24 mouse cellular contexts compared by ENCODE assay signal in genomic region chr14:122052896-122053635, GRCm38 (mm10). TPM values are rescaled to one million over a fixed set of nuclear protein-coding genes. Genes with fewer than 3 reads are reported as not detected.
DNase-seq lines count a peak whose midpoint lies in the region; ATAC-seq and TF ChIP-seq lines count a peak whose summit lies in the region.
"Had no signal": no experiment of that assay in that cellular context is flagged by ENCODE, and none has a peak within 500 bp of the region (broad histone marks: within the 10 kb centered on the region; RNA-seq: fewer than 3 reads in every experiment).

No protein-coding gene starts in this region.

- dilution Hi-C loops in CH12.LX (cut with MboI; ENCODE audit: extremely low pct_ligation_motif_present, extremely low pct_unique_long_range_greater_than_20kb, low sequenced_read_pairs): no loop called here

- no peak overlapping the region for H3K9ac ChIP-seq in liver, postnatal 0 days (replicated peaks)
- no peak overlapping the region for H3K9ac ChIP-seq in liver, embryonic 12.5 days
- H3K9ac ChIP-seq in CH12.LX (ENCODE audit: insufficient read depth, low read depth): peak overlapping the region; percentile 37; the same call in 1 of the 2 replicates
- H3K9ac ChIP-seq in forebrain, embryonic 15.5 days (replicated peaks): no peak overlapping the region
- H3K9ac ChIP-seq: hindbrain, embryonic 15.5 days; limb, embryonic 12.5 days; liver, embryonic 15.5 days; midbrain, embryonic 12.5 days; stomach, embryonic 15.5 days had no signal

- H3K79me2 ChIP-seq in CH12.LX (replicated peaks; ENCODE audit: control insufficient read depth, extremely low read depth, insufficient read depth, poor library complexity, severe bottlenecking): no peaks in the 10 kb centered on the region

- H3K4me2 ChIP-seq in liver, postnatal 0 days (ENCODE audit: low read depth, low read length): no peak overlapping the region
- H3K4me2 ChIP-seq in liver, embryonic 12.5 days: no peak overlapping the region
- peak overlapping the region; percentile 60 for H3K4me2 ChIP-seq in CH12.LX (ENCODE audit: insufficient read depth, low read depth, poor library complexity, severe bottlenecking)
- H3K4me2 ChIP-seq in forebrain, embryonic 15.5 days (replicated peaks): no peak overlapping the region
- H3K4me2 ChIP-seq: hindbrain, embryonic 15.5 days; limb, embryonic 12.5 days; liver, embryonic 15.5 days; midbrain, embryonic 12.5 days; stomach, embryonic 15.5 days had no signal

- peak; percentile 50 for ATAC-seq in liver, postnatal 0 days
- ATAC-seq in liver, embryonic 12.5 days: no peak
- peak; percentile 34 for ATAC-seq in megakaryocyte, adult 5-6 weeks (ENCODE audit: poor library complexity, severe bottlenecking)
- ATAC-seq in erythroblast, adult 5-6 weeks (replicated peaks; ENCODE audit: low FRiP score, poor library complexity, severe bottlenecking): no peak
- no peak for ATAC-seq in forebrain, embryonic 15.5 days (replicated peaks)

- WGBS in liver, postnatal 0 days (ENCODE audit: insufficient replicate concordance): 64% methylated on average over 9 of the region's 9 CpGs
- WGBS in liver, embryonic 12.5 days (ENCODE audit: insufficient replicate concordance): 62% methylated on average over 9 of the region's 9 CpGs
- WGBS in forebrain, embryonic 15.5 days: 89% methylated on average over 9 of the region's 9 CpGs

- peak; percentile 41 for TF ChIP-seq RAD21 in CH12.LX (IDR thresholded peaks at IDR 0.05; ENCODE audit: low read depth, low read length)

- no peak for DNase-seq in liver, postnatal 0 days
- DNase-seq in CH12.LX (ENCODE audit: extremely low read depth): peak; percentile 71
- DNase-seq in thymus, postnatal 14 days: peak; percentile 50
- no peak for DNase-seq in adrenal gland, adult 18-20 months (ENCODE audit: low spot score in 2 of 2)
- DNase-seq: adrenal gland, postnatal 14 days; cerebellum, postnatal 10 days; gastrocnemius, postnatal 25 days; heart, postnatal 14 days; kidney, adult 8-10 months; right cerebral cortex, postnatal 25 days had no signal

- no peak for TF ChIP-seq EP300 in liver, postnatal 0 days (IDR thresholded peaks at IDR 0.05; ENCODE audit: low read depth)
- TF ChIP-seq EP300 in CH12.LX (IDR thresholded peaks at IDR 0.05; ENCODE audit: low read length): peak; percentile 48

- H3K27ac ChIP-seq in liver, postnatal 0 days (ENCODE audit: low read depth): peak overlapping the region; percentile 44
- H3K27ac ChIP-seq in liver, embryonic 12.5 days: no peak overlapping the region
- peak overlapping the region; percentile 97 for H3K27ac ChIP-seq in CH12.LX (ENCODE audit: insufficient read depth, low read depth)
- no peak overlapping the region for H3K27ac ChIP-seq in forebrain, embryonic 15.5 days (replicated peaks)
- H3K27ac ChIP-seq: heart, embryonic 10.5 days; hindbrain, embryonic 15.5 days; left cerebral cortex, adult 2 months; limb, embryonic 12.5 days; liver, embryonic 15.5 days; midbrain, embryonic 12.5 days; stomach, embryonic 15.5 days had no signal

- H3K9me3 ChIP-seq in liver, postnatal 0 days (ENCODE audit: low read length): no peaks in the 10 kb centered on the region
- H3K9me3 ChIP-seq in liver, embryonic 12.5 days (replicated peaks): no peaks in the 10 kb centered on the region
- H3K9me3 ChIP-seq in CH12.LX (replicated peaks; ENCODE audit: low read length): no peaks in the 10 kb centered on the region
- H3K9me3 ChIP-seq in forebrain, embryonic 15.5 days: no peaks in the 10 kb centered on the region
- H3K9me3 ChIP-seq: G1E; heart, embryonic 10.5 days; hindbrain, embryonic 15.5 days; limb, embryonic 12.5 days; liver, embryonic 15.5 days; midbrain, embryonic 12.5 days; stomach, embryonic 15.5 days had no signal

- H3K36me3 ChIP-seq in liver, postnatal 0 days (replicated peaks; ENCODE audit: insufficient read depth, low read length): no peaks in the 10 kb centered on the region
- no peaks in the 10 kb centered on the region for H3K36me3 ChIP-seq in liver, embryonic 12.5 days
- H3K36me3 ChIP-seq in CH12.LX (replicated peaks in 1 of 2; ENCODE audit: control insufficient read depth in 1 of 2, insufficient read depth in 1 of 2, low read length in 1 of 2): no peaks in the 10 kb centered on the region
- no peaks in the 10 kb centered on the region for H3K36me3 ChIP-seq in forebrain, embryonic 15.5 days
- H3K36me3 ChIP-seq: heart, embryonic 10.5 days; hindbrain, embryonic 15.5 days; limb, embryonic 12.5 days; liver, embryonic 15.5 days; midbrain, embryonic 12.5 days; stomach, embryonic 15.5 days had no signal

- peak; percentile 35; the same call in 1 of the 2 replicates for TF ChIP-seq POLR2A in CH12.LX (IDR thresholded peaks at IDR 0.05; ENCODE audit: low read depth, low read length)

- no peak overlapping the region for H3K4me3 ChIP-seq in liver, postnatal 0 days (ENCODE audit: low read depth, low read length)
- no peak overlapping the region for H3K4me3 ChIP-seq in liver, embryonic 12.5 days
- H3K4me3 ChIP-seq in CH12.LX (replicated peaks in 1 of 3; ENCODE audit: low read depth in 2 of 3, low read length in 2 of 3, poor library complexity in 1 of 3): peak overlapping the region in 1 of 3 experiments; percentile 27
- no peak overlapping the region for H3K4me3 ChIP-seq in forebrain, embryonic 15.5 days
- H3K4me3 ChIP-seq: heart, embryonic 10.5 days; hindbrain, embryonic 15.5 days; left cerebral cortex, adult 2 months; limb, embryonic 12.5 days; liver, embryonic 15.5 days; midbrain, embryonic 12.5 days; stomach, embryonic 15.5 days had no signal

- TF ChIP-seq CTCF in liver, postnatal 0 days (IDR thresholded peaks at IDR 0.05; ENCODE audit: low read depth): no peak
- TF ChIP-seq CTCF in CH12.LX (conservative IDR thresholded peaks at IDR 0.05 in 1 of 2, IDR thresholded peaks at IDR 0.05 in 1 of 2; ENCODE audit: low read depth in 2 of 2, low read length in 2 of 2): no peak

- 0 out of 2 replicates have a peak, but pooled peaks cover 3% of the 10 kb centered on the region for H3K4me1 ChIP-seq in liver, postnatal 0 days (ENCODE audit: insufficient read depth)
- H3K4me1 ChIP-seq in liver, embryonic 12.5 days: peaks cover 4% of the 10 kb centered on the region; the same call in 1 of the 2 replicates
- peaks cover 57 to 93% of the 10 kb centered on the region in 2 experiments for H3K4me1 ChIP-seq in CH12.LX (ENCODE audit: control insufficient read depth in 1 of 2, insufficient read depth in 2 of 2)
- H3K4me1 ChIP-seq in forebrain, embryonic 15.5 days: no peaks in the 10 kb centered on the region
- H3K4me1 ChIP-seq: hindbrain, embryonic 15.5 days; limb, embryonic 12.5 days; midbrain, embryonic 12.5 days; stomach, embryonic 15.5 days had no signal

- in situ Hi-C loops in CH12.LX (cut with MboI; ENCODE audit: low pct_ligation_motif_present, low pct_unique_long_range_greater_than_20kb, low sequenced_read_pairs): no loop called here

- H3K27me3 ChIP-seq in liver, postnatal 0 days (ENCODE audit: insufficient read depth, low read length): no peaks in the 10 kb centered on the region
- H3K27me3 ChIP-seq in liver, embryonic 12.5 days (replicated peaks): 0 out of 2 replicates have a peak, but pooled peaks cover 6% of the 10 kb centered on the region
- no peaks in the 10 kb centered on the region for H3K27me3 ChIP-seq in CH12.LX (replicated peaks)
- H3K27me3 ChIP-seq in forebrain, embryonic 15.5 days: no peaks in the 10 kb centered on the region
- H3K27me3 ChIP-seq: hindbrain, embryonic 15.5 days; limb, embryonic 12.5 days; liver, embryonic 15.5 days; midbrain, embryonic 12.5 days; stomach, embryonic 15.5 days had no signal

TF ChIP-seq in CH12.LX, 34 proteins besides CTCF, POLR2A, EP300 and RAD21 (continues in another document):
- TF ChIP-seq MYC (IDR thresholded peaks at IDR 0.05; ENCODE audit: low read depth, low read length) (peak; percentile 75), CHD1 (IDR thresholded peaks at IDR 0.05; ENCODE audit: low read depth, low read length) (no peak), MEF2A (IDR thresholded peaks at IDR 0.05; ENCODE audit: borderline replicate concordance, low read depth, low read length) (peak; percentile 98), MAFK (IDR thresholded peaks at IDR 0.05; ENCODE audit: insufficient replicate concordance, low read length) (no peak), NELFE (IDR thresholded peaks at IDR 0.05; ENCODE audit: low read depth, low read length) (no peak), ZC3H11A (IDR thresholded peaks at IDR 0.05; ENCODE audit: low read depth, low read length) (no peak), GABPA (IDR thresholded peaks at IDR 0.05; ENCODE audit: insufficient replicate concordance, low read depth, low read length) (no peak), POLR2AphosphoS2 (IDR thresholded peaks at IDR 0.05; ENCODE audit: low read depth, low read length) (no peak), BHLHE40 (IDR thresholded peaks at IDR 0.05; ENCODE audit: low read depth, low read length) (peak; percentile 84), NRF1 (IDR thresholded peaks at IDR 0.05; ENCODE audit: low read depth, low read length) (peak; percentile 13; the same call in 1 of the 2 replicates), MAX (IDR thresholded peaks at IDR 0.05; ENCODE audit: low read length) (peak; percentile 98)

RNA-seq across cellular contexts. Expression of gene Timm8a2, which starts 18.6 kb away (rescaled TPM):
- not detected in 2 replicates for polyA plus RNA-seq in liver, postnatal 0 days (2015; fragmentation: Nextera tagmentation; extraction: Ambion mirVana)
- not detected in 2 replicates for polyA plus RNA-seq in liver, embryonic 12.5 days (2016; fragmentation: Nextera tagmentation; extraction: Ambion mirVana)
- total RNA-seq in CH12.LX (2012; rRNA removed) (not detected in 2 replicates), CH12.LX (2014; rRNA removed) (not detected in 2 replicates)
- not detected in 2 replicates for polyA plus RNA-seq in CH12.LX (2012; ENCODE audit: insufficient read length, low read depth)
- total RNA-seq in megakaryocyte, adult 5-6 weeks (2015): not detected in 2 replicates
- total RNA-seq in megakaryocyte, adult 5-6 weeks (2017): 0.18 TPM in 1 of 2 replicates, not detected in the other
- total RNA-seq in erythroblast, adult 5-6 weeks (2015; ENCODE audit: low replicate concordance): not detected in 2 replicates
- not detected in 2 replicates for total RNA-seq in erythroblast, adult 5-6 weeks (2017; ENCODE audit: low replicate concordance)
- polyA plus RNA-seq in forebrain, embryonic 15.5 days (2015; fragmentation: Nextera tagmentation; extraction: Ambion mirVana): not detected in 2 replicates
- not detected for total RNA-seq in adrenal gland, adult 18-20 months (2021)
- total RNA-seq: adrenal gland, postnatal 14 days; G1E; gastrocnemius, postnatal 25 days; heart, postnatal 14 days; layer of hippocampus, adult 18-20 months; left cerebral cortex, adult 2 months had no signal
- polyA plus RNA-seq: embryonic facial prominence, embryonic 11.5 days; heart, embryonic 10.5 days; hindbrain, embryonic 15.5 days; limb, embryonic 12.5 days; liver, embryonic 15.5 days; midbrain, embryonic 12.5 days; stomach, embryonic 15.5 days had no signal

RNA-seq across cellular contexts. Expression of gene Tm9sf2, which starts 53.8 kb away (rescaled TPM):
- 99.3 and 107 TPM in 2 replicates for polyA plus RNA-seq in liver, postnatal 0 days (2015; fragmentation: Nextera tagmentation; extraction: Ambion mirVana)
- polyA plus RNA-seq in liver, embryonic 12.5 days (2016; fragmentation: Nextera tagmentation; extraction: Ambion mirVana): 91.1 and 92.6 TPM in 2 replicates
- total RNA-seq in CH12.LX (2012; rRNA removed) (49.2 and 59.6 TPM in 2 replicates), CH12.LX (2014; rRNA removed) (108 and 119 TPM in 2 replicates)
- polyA plus RNA-seq in CH12.LX (2012; ENCODE audit: insufficient read length, low read depth): 73.1 and 85.5 TPM in 2 replicates
- 93.2 and 94.6 TPM in 2 replicates for total RNA-seq in megakaryocyte, adult 5-6 weeks (2015)
- total RNA-seq in megakaryocyte, adult 5-6 weeks (2017): 115 and 117 TPM in 2 replicates
- total RNA-seq in erythroblast, adult 5-6 weeks (2015; ENCODE audit: low replicate concordance): 26.7 and 34.9 TPM in 2 replicates
- 28.7 and 35.7 TPM in 2 replicates for total RNA-seq in erythroblast, adult 5-6 weeks (2017; ENCODE audit: low replicate concordance)
- polyA plus RNA-seq in forebrain, embryonic 15.5 days (2015; fragmentation: Nextera tagmentation; extraction: Ambion mirVana): 108 and 115 TPM in 2 replicates
- 100 to 1,000 TPM; 128 to 183 TPM for total RNA-seq in adrenal gland, adult 18-20 months (2021)

Comparison
In these comparisons a context has a peak if more than half of its experiments do, and no peak if none do; other contexts are left out.
1. ATAC-seq: peak in liver, postnatal 0 days (single experiment) and megakaryocyte, adult 5-6 weeks (single experiment); none in liver, embryonic 12.5 days (single experiment), erythroblast, adult 5-6 weeks (single experiment) and forebrain, embryonic 15.5 days (single experiment).
2. H3K27ac ChIP-seq: peak in liver, postnatal 0 days (single experiment) and CH12.LX (single experiment); none in liver, embryonic 12.5 days (single experiment) and forebrain, embryonic 15.5 days (single experiment).
3. DNase-seq: peak in CH12.LX (single experiment) and thymus, postnatal 14 days (single experiment); none in liver, postnatal 0 days (single experiment) and adrenal gland, adult 18-20 months (0 of 2).